Mouse (Mus musculus): ENCODE results near the gene Spata46. TPM values are rescaled to one million over a fixed set of nuclear protein-coding genes. Genes with fewer than 3 reads are reported as not detected.

The Spata46 gene
- total and polyA plus RNA-seq, 3 experiments = not detected

DNA sequence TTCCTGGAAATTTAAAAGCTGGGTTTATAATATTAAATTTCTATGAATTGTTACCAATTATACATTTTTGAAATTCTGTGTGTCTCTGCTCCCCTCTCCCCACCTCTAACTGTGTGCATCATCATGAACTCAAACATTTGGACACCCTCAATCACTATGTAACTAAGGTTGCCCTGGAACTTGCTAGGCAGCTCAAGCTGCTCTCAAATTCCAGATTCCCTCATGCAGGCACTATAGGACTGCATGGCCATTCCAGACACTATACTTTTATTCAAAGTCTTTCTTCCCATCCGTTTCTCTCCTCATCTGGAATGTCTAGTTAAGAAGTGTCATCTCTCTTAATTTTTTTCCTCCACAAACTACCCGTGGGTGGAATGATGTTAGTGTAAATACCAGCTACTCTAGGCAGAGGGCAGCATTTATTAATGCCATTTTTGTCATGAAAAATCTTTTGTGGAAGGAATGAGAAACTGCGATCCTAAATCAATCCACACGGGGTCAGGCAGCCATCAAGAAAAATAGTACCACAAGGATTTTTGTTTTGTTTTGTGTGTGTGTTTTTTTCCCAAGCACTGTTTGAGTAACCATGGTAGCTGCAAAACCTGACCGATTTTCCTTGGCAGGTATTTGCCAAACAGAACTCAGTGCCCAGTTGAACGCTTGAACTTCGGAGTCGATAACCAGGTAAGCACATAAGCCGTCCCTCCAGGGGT is 16.2 kb upstream of the Spata46 start:
- peak; percentile 29 for DNase-seq (ENCODE audit: extremely low read depth)
- no peaks in the 10 kb centered on the region for H3K79me2 ChIP-seq (replicated peaks; ENCODE audit: control insufficient read depth, extremely low read depth, insufficient read depth, poor library complexity, severe bottlenecking)
- H3K4me3 ChIP-seq (replicated peaks in 1 of 3; ENCODE audit: low read depth in 2 of 3, low read length in 2 of 3, poor library complexity in 1 of 3) = no peak overlapping the region
- dilution Hi-C loops (cut with MboI; ENCODE audit: extremely low pct_ligation_motif_present, extremely low pct_unique_long_range_greater_than_20kb, low sequenced_read_pairs) = no loop called here
- in situ Hi-C loops (cut with MboI; ENCODE audit: low pct_ligation_motif_present, low pct_unique_long_range_greater_than_20kb, low sequenced_read_pairs) = loop anchor here (10.0 kb wide), 1 partner anchor 68 kb away; no protein-coding TSS in a partner anchor
- no peak overlapping the region for H3K4me2 ChIP-seq (ENCODE audit: insufficient read depth, low read depth, poor library complexity, severe bottlenecking)
- TF ChIP-seq JUND (conservative IDR thresholded peaks at IDR 0.05; ENCODE audit: low read depth, low read length) (no peak), POLR2A (IDR thresholded peaks at IDR 0.05; ENCODE audit: low read depth, low read length) (no peak), E2F4 (IDR thresholded peaks at IDR 0.05; ENCODE audit: insufficient replicate concordance, low read depth, low read length) (no peak), SMC3 (IDR thresholded peaks at IDR 0.05; ENCODE audit: low read depth, low read length) (peak; percentile 68), RAD21 (IDR thresholded peaks at IDR 0.05; ENCODE audit: low read depth, low read length) (peak; percentile 62), ELF1 (IDR thresholded peaks at IDR 0.05; ENCODE audit: low read depth, low read length) (no peak), MAFK (IDR thresholded peaks at IDR 0.05; ENCODE audit: insufficient replicate concordance, low read length) (no peak), CTCF (conservative IDR thresholded peaks at IDR 0.05 in 1 of 2, IDR thresholded peaks at IDR 0.05 in 1 of 2; ENCODE audit: low read depth in 2 of 2, low read length in 2 of 2) (peak in 1 of 2 experiments; percentile 76; a peak in 2 of 4 replicates)
- no peaks in the 10 kb centered on the region for H3K4me1 ChIP-seq (ENCODE audit: control insufficient read depth in 1 of 2, insufficient read depth in 2 of 2)
- H3K9ac ChIP-seq (ENCODE audit: insufficient read depth, low read depth) = no peak overlapping the region
- no peaks in the 10 kb centered on the region for H3K36me3 ChIP-seq (replicated peaks in 1 of 2; ENCODE audit: control insufficient read depth in 1 of 2, insufficient read depth in 1 of 2, low read length in 1 of 2)
- peaks cover 4% of the 10 kb centered on the region for H3K9me3 ChIP-seq (replicated peaks; ENCODE audit: low read length)
- no peak overlapping the region for H3K27ac ChIP-seq (ENCODE audit: insufficient read depth, low read depth)
- H3K27me3 ChIP-seq (replicated peaks) = no peaks in the 10 kb centered on the region

- H3K27me3 ChIP-seq (replicated peaks) = peaks cover 2% of the 10 kb centered on the region
- in situ Hi-C loops (cut with MboI; ENCODE audit: low pct_ligation_motif_present, low pct_unique_long_range_greater_than_20kb, low sequenced_read_pairs) (loop anchor here (10.0 kb wide), 1 partner anchor 68 kb away; no protein-coding TSS in a partner anchor), dilution Hi-C loops (cut with MboI; ENCODE audit: extremely low pct_ligation_motif_present, extremely low pct_unique_long_range_greater_than_20kb, low sequenced_read_pairs) (no loop called here)
- H3K9me3 ChIP-seq (replicated peaks; ENCODE audit: low read length) = peaks cover 4% of the 10 kb centered on the region
- no peak for TF ChIP-seq CHD2 (IDR thresholded peaks at IDR 0.05; ENCODE audit: low read length)
- no peak for TF ChIP-seq PAX5 (IDR thresholded peaks at IDR 0.05; ENCODE audit: low read length)
- TF ChIP-seq USF1 (IDR thresholded peaks at IDR 0.05; ENCODE audit: low read depth, low read length) = no peak
- no peak for TF ChIP-seq ZNF384 (IDR thresholded peaks at IDR 0.05; ENCODE audit: low read depth, low read length)
- TF ChIP-seq ETS1 (conservative IDR thresholded peaks at IDR 0.05; ENCODE audit: low read depth, low read length) = no peak
- TF ChIP-seq JUN (IDR thresholded peaks at IDR 0.05; ENCODE audit: insufficient read depth, low read depth, low read length) = no peak
- TF ChIP-seq GABPA (IDR thresholded peaks at IDR 0.05; ENCODE audit: insufficient replicate concordance, low read depth, low read length) = no peak
- no peak for TF ChIP-seq BHLHE40 (IDR thresholded peaks at IDR 0.05; ENCODE audit: low read depth, low read length)
- no peak for TF ChIP-seq TBP (conservative IDR thresholded peaks at IDR 0.05; ENCODE audit: low read depth, low read length)
- no peak for TF ChIP-seq KAT2A (IDR thresholded peaks at IDR 0.05; ENCODE audit: insufficient replicate concordance, low read length)
- no peak for TF ChIP-seq HCFC1 (IDR thresholded peaks at IDR 0.05; ENCODE audit: low read depth, low read length)
- no peaks in the 10 kb centered on the region for H3K79me2 ChIP-seq (replicated peaks; ENCODE audit: control insufficient read depth, extremely low read depth, insufficient read depth, poor library complexity, severe bottlenecking)
- H3K9ac ChIP-seq (ENCODE audit: insufficient read depth, low read depth) = no peak overlapping the region
- H3K36me3 ChIP-seq (replicated peaks in 1 of 2; ENCODE audit: control insufficient read depth in 1 of 2, insufficient read depth in 1 of 2, low read length in 1 of 2) = no peaks in the 10 kb centered on the region
- H3K4me3 ChIP-seq (replicated peaks in 1 of 3; ENCODE audit: low read depth in 2 of 3, low read length in 2 of 3, poor library complexity in 1 of 3) = no peak overlapping the region
- H3K4me1 ChIP-seq (ENCODE audit: control insufficient read depth in 1 of 2, insufficient read depth in 2 of 2) = no peaks in the 10 kb centered on the region
- H3K4me2 ChIP-seq (ENCODE audit: insufficient read depth, low read depth, poor library complexity, severe bottlenecking) = no peak overlapping the region
- DNase-seq (ENCODE audit: extremely low read depth) = no peak
- no peak overlapping the region for H3K27ac ChIP-seq (ENCODE audit: insufficient read depth, low read depth)
Observed at GRCm38 (mm10) chr1:170293257-170293656, 15.3 kb upstream of the Spata46 start.

Data from CH12.LX (cell line).